Mouse (Mus musculus): ENCODE data around the gene Bcl6b.

Gene Bcl6b

GRCm38 (mm10) chr11:70214191-70214855 lies 15.3 kb downstream of the Bcl6b start:
- in situ Hi-C loops (cut with MboI, MseI), result no loop called here

- in situ Hi-C loops (cut with MboI, MseI), result no loop called here
Observed at GRCm38 (mm10) chr11:70213736-70214135, 15.9 kb downstream of the Bcl6b start.

DNA sequence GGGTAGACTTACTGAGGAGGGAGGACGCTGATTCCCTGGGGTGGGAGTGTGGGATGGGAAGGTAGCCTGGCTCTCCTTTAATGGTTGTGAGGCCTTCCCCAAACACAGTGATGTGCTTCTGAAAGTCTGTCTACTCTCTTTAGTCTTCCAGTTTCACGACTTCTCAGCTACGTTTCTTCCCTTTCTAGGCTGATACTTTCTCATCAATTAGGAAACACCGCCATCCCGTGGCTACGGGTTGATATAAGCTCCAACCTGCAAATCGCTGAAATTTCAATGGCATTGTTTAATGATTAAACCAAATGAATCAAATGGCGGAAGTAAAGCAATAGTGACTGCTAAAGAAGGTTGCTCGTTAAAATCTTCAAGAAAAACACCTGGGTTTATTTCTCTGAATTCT lies 16.7 kb downstream of the Bcl6b start:
- in situ Hi-C loops (cut with MboI, MseI), result no loop called here

DNA sequence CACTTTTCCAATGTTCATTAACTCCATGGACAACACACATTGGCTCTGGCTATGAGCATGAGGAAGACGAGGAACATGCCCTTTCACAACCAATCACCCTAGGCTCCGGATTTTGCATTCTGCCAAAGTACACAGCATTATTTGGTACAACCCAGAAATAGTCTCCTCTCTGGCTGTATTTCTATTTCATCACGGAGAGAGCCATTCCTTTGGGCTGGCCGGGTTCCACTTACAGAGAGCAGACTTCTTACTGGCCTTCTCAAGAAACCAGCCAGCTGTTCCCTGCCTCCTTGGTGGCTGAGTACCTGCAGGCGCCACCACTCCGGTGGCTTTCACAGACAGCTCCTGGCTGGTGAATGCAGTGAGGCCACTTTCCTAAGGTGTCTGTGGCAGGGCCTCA lies 17.2 kb downstream of the Bcl6b start, which contains the start of gene Slc16a11:
Gene Slc16a11, plus strand, starts transcription at position 330 of the 400 bp plus-strand sequence.
- in situ Hi-C loops (cut with MboI, MseI), result no loop called here

GRCm38 (mm10) chr11:70211972-70212371 lies 17.6 kb downstream of the Bcl6b start:
- in situ Hi-C loops (cut with MboI, MseI), result no loop called here

- in situ Hi-C loops (cut with MboI, MseI), result no loop called here
Observed at GRCm38 (mm10) chr11:70210681-70211080, 18.9 kb downstream of the Bcl6b start.

DNA sequence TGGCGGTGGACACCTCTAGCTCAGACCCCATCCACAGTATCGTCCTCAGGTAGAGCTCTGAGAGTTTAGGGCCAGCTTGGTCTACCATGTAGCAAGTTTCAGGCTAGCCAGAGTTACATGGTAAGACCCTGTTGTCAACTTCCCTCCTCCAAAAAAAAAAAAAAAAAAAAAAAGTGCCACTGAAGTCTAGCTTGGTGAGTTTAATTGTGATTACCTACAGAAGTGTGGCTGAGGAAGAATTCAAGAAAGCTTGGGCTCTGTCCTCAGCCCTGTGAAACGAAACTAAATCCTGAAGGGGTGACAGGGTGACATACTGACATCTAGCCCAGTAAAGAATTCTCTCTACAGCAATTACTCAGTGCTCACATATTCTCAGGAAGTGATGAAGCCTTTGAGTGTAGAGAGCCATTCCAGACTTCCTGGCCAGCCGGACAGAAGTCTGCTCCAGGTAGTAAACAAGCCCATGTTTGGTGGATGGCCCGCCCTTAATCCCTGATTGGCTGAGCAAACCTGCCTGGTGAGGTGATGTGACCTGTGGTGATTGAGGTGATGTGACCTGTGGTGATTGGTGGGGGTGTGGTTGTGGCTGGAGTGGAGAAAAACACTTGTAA lies 20.7 kb downstream of the Bcl6b start:
- in situ Hi-C loops (cut with MboI, MseI), result no loop called here

- in situ Hi-C loops (cut with MboI, MseI), result no loop called here
Observed at GRCm38 (mm10) chr11:70207283-70207682, 22.3 kb downstream of the Bcl6b start.

DNA sequence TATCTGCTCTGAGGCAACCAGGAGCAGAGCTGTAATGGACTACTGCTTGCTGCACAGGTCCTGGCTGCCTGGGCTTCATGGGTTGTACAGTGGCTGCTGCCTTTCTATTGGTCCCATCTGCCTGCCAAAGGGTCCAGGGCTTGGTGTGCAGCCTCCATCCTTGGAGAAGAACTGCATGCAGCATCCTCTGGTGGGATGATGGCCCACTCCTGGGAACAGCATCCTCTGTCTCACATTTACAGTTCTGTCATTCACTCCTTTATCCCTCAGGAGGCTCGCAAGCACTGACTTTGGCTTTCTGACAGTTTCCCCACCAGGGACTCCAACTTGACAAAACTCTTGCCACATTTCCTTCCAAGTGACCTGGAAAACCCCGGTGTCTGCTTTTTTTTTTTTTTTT lies 22.8 kb downstream of the Bcl6b start:
- in situ Hi-C loops (cut with MboI, MseI), result no loop called here

DNA sequence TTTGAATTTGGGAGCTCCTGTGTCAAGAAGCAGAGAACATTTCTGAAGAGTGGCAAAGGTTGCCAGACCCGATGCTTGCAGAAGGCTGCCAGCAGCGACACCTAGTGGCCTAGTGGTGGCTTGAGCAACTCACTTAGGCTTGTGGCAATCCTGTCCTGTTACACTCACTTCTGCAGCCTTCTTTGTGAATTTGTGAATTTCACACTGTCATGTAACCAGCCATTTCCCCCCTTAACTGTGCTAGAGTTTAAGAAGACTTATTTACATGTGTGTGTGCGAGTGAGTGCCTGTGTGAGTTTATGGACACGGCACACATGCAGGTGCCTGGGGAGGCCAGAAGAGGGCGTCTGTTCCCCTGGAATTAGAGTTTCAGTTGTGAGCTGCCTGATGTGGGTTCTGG lies 27.9 kb downstream of the Bcl6b start:
- in situ Hi-C loops (cut with MboI, MseI), result loop anchor here (5.0 kb wide), 1 partner anchor 149 kb away; the partner anchor contains the start of gene Asgr1

GRCm38 (mm10) chr11:70200036-70200608 lies 29.5 kb downstream of the Bcl6b start:
- in situ Hi-C loops (cut with MboI, MseI), result loop anchor here (5.0 kb wide), 1 partner anchor 148 kb away; the partner anchor contains the start of gene Asgr1

GRCm38 (mm10) chr11:70199107-70199506 lies 30.5 kb downstream of the Bcl6b start:
- in situ Hi-C loops (cut with MboI, MseI), result no loop called here

GRCm38 (mm10) chr11:70198332-70198731 lies 31.3 kb downstream of the Bcl6b start:
- in situ Hi-C loops (cut with MboI, MseI), result no loop called here

- in situ Hi-C loops (cut with MboI, MseI), result no loop called here
Observed at GRCm38 (mm10) chr11:70193354-70194285, 36.0 kb downstream of the Bcl6b start.

GRCm38 (mm10) chr11:70192157-70192556 lies 37.4 kb downstream of the Bcl6b start:
- in situ Hi-C loops (cut with MboI, MseI), result no loop called here

- in situ Hi-C loops (cut with MboI, MseI), result no loop called here
Observed at GRCm38 (mm10) chr11:70191188-70191587, 38.4 kb downstream of the Bcl6b start.

GRCm38 (mm10) chr11:70189319-70190134 lies 40.1 kb downstream of the Bcl6b start:
- in situ Hi-C loops (cut with MboI, MseI), result no loop called here

GRCm38 (mm10) chr11:70185120-70185519 lies 44.5 kb downstream of the Bcl6b start:
- in situ Hi-C loops (cut with MboI, MseI), result no loop called here

GRCm38 (mm10) chr11:70180496-70180895 lies 49.1 kb downstream of the Bcl6b start:
- in situ Hi-C loops (cut with MboI, MseI), result no loop called here

DNA sequence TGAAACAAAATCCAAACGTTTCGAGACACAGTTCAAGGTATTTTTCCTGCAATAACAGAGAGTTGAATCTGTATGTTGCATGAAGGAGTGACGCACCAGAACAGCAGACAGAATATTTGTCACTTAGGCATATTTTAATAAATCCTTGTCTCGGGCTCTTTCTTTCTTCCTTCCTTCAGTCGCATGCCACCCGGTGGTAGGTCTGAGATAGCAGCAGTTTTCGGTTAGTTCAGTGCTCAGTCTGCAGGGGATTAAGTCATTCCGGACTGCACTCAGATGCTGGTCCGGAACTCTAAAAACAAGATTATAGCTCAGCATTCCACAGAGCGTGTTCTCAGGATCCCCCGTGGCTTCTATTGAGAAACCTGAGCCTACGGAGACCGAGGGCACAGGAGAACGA lies 50.2 kb downstream of the Bcl6b start:
- in situ Hi-C loops (cut with MboI, MseI), result loop anchor here (5.0 kb wide), 1 partner anchor 122 kb away; no protein-coding TSS in a partner anchor

GRCm38 (mm10) chr11:70178756-70179155 lies 50.8 kb downstream of the Bcl6b start:
- in situ Hi-C loops (cut with MboI, MseI), result loop anchor here (5.0 kb wide), 1 partner anchor 121 kb away; no protein-coding TSS in a partner anchor

All from T-helper 1 cell (primary cell).